Mouse (Mus musculus): ENCODE results near the gene Traf1. TPM values are rescaled to one million over a fixed set of nuclear protein-coding genes. Genes with fewer than 3 reads are reported as not detected.
A peak's percentile ranks its signal among the peaks of the same experiment; 100 is the strongest.

The Traf1 gene
- polyA plus RNA-seq, 1 experiment from 2014 or later: 0.13 TPM

GRCm38 (mm10) chr2:34963371-34963956 lies 1.9 kb upstream of the Traf1 start:
- no peak for ATAC-seq (ENCODE audit: low read depth)
- Histone ChIP-seq H3K27me3 (ENCODE audit: control insufficient read depth, insufficient read depth, low read depth, low read length) (peaks cover 6% of the 10 kb centered on the region; the same call in 1 of the 2 replicates), H3K4me2 (ENCODE audit: low read depth, low read length) (no peak overlapping the region), H3K36me3 (ENCODE audit: control insufficient read depth, insufficient read depth) (no peaks in the 10 kb centered on the region), H3K27ac (ENCODE audit: low read length) (no peak overlapping the region), H3K4me1 (ENCODE audit: control insufficient read depth, low read depth, low read length) (peaks cover 3% of the 10 kb centered on the region), H3K9me3 (replicated peaks; ENCODE audit: control insufficient read depth, low read length) (no peaks in the 10 kb centered on the region), H3K9ac (ENCODE audit: low read depth, low read length) (no peak overlapping the region), H3K4me3 (ENCODE audit: low read depth, low read length) (no peak overlapping the region)
- WGBS (ENCODE audit: insufficient replicate concordance): 57% methylated on average over 13 of the region's 13 CpGs

GRCm38 (mm10) chr2:34962893-34963292 lies 1.3 kb upstream of the Traf1 start:
- Histone ChIP-seq H3K9ac (ENCODE audit: low read depth, low read length) (no peak overlapping the region), H3K4me1 (ENCODE audit: control insufficient read depth, low read depth, low read length) (peaks cover 3% of the 10 kb centered on the region), H3K36me3 (ENCODE audit: control insufficient read depth, insufficient read depth) (no peaks in the 10 kb centered on the region), H3K27ac (ENCODE audit: low read length) (no peak overlapping the region), H3K4me3 (ENCODE audit: low read depth, low read length) (no peak overlapping the region), H3K4me2 (ENCODE audit: low read depth, low read length) (no peak overlapping the region), H3K9me3 (replicated peaks; ENCODE audit: control insufficient read depth, low read length) (no peaks in the 10 kb centered on the region), H3K27me3 (ENCODE audit: control insufficient read depth, insufficient read depth, low read depth, low read length) (peaks cover 6% of the 10 kb centered on the region; the same call in 1 of the 2 replicates)
- ATAC-seq (ENCODE audit: low read depth): no peak
- 55% methylated on average over 9 of the region's 9 CpGs for WGBS (ENCODE audit: insufficient replicate concordance)

DNA sequence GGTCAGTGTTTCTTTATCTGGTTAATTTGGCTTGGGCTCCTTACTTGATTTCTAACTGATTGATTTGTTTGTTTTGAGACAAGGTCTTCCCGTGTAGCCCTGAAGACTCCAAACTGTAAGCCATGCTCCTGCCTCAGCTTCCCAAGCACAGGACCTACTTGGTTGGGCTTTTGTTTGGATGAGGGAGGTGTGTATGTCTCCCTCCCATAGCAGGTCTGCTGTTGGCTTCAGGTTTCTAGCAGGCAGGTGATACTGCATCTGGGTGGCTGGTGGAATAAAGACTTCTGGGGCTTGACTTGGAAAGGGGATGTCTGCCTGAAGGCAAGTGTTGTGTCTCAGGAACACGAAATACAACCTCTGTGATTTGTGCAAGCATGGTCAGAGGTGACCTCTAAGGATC lies 639 bp upstream of the Traf1 start:
- no peak overlapping the region for H3K27ac ChIP-seq (ENCODE audit: low read length)
- peaks cover 6% of the 10 kb centered on the region; the same call in 1 of the 2 replicates for H3K27me3 ChIP-seq (ENCODE audit: control insufficient read depth, insufficient read depth, low read depth, low read length)
- peaks cover 3% of the 10 kb centered on the region for H3K4me1 ChIP-seq (ENCODE audit: control insufficient read depth, low read depth, low read length)
- WGBS (ENCODE audit: insufficient replicate concordance): 56% methylated on average over 2 of the region's 2 CpGs
- H3K36me3 ChIP-seq (ENCODE audit: control insufficient read depth, insufficient read depth): no peaks in the 10 kb centered on the region
- no peak overlapping the region for H3K9ac ChIP-seq (ENCODE audit: low read depth, low read length)
- ATAC-seq (ENCODE audit: low read depth): no peak
- H3K9me3 ChIP-seq (replicated peaks; ENCODE audit: control insufficient read depth, low read length): no peaks in the 10 kb centered on the region
- no peak overlapping the region for H3K4me3 ChIP-seq (ENCODE audit: low read depth, low read length)
- no peak overlapping the region for H3K4me2 ChIP-seq (ENCODE audit: low read depth, low read length)

GRCm38 (mm10) chr2:34960966-34961365 lies 606 bp downstream of the Traf1 start:
- peak overlapping the region; percentile 35; the same call in 1 of the 2 replicates for H3K4me2 ChIP-seq (ENCODE audit: low read depth, low read length)
- H3K36me3 ChIP-seq (ENCODE audit: control insufficient read depth, insufficient read depth): no peaks in the 10 kb centered on the region
- H3K27me3 ChIP-seq (ENCODE audit: control insufficient read depth, insufficient read depth, low read depth, low read length): peaks cover 6% of the 10 kb centered on the region; the same call in 1 of the 2 replicates
- WGBS (ENCODE audit: insufficient replicate concordance): 51% methylated on average over 6 of the region's 6 CpGs
- no peak for ATAC-seq (ENCODE audit: low read depth)
- no peak overlapping the region for H3K27ac ChIP-seq (ENCODE audit: low read length)
- no peaks in the 10 kb centered on the region for H3K9me3 ChIP-seq (replicated peaks; ENCODE audit: control insufficient read depth, low read length)
- H3K9ac ChIP-seq (ENCODE audit: low read depth, low read length): no peak overlapping the region
- peaks cover 3% of the 10 kb centered on the region for H3K4me1 ChIP-seq (ENCODE audit: control insufficient read depth, low read depth, low read length)
- peak overlapping the region; percentile 2; the same call in 1 of the 2 replicates for H3K4me3 ChIP-seq (ENCODE audit: low read depth, low read length)

DNA sequence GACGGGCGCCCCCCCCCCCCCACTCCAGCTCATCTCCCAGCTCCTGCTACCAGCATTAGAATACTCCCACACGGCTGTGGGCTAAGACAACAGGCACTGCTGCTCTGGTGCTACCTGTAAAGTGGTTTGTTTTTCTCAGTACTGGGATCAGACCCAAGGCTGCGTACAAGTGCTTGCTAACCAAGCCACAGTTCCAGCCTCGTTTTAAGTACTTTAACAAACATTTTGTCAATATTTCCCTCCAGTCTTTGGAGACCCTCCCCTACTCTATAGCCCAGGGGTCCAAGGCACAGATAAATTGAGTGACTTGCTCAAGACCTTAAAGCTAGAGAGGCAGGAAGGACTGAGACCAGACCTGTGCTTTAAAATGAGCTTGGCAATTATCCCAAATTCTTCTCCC lies 1.1 kb downstream of the Traf1 start:
- H3K9me3 ChIP-seq (replicated peaks; ENCODE audit: control insufficient read depth, low read length): no peaks in the 10 kb centered on the region
- ATAC-seq (ENCODE audit: low read depth): no peak
- peaks cover 6% of the 10 kb centered on the region; the same call in 1 of the 2 replicates for H3K27me3 ChIP-seq (ENCODE audit: control insufficient read depth, insufficient read depth, low read depth, low read length)
- H3K9ac ChIP-seq (ENCODE audit: low read depth, low read length): no peak overlapping the region
- H3K27ac ChIP-seq (ENCODE audit: low read length): no peak overlapping the region
- WGBS (ENCODE audit: insufficient replicate concordance): 53% methylated on average over 5 of the region's 5 CpGs
- H3K4me2 ChIP-seq (ENCODE audit: low read depth, low read length): no peak overlapping the region
- H3K4me3 ChIP-seq (ENCODE audit: low read depth, low read length): no peak overlapping the region
- peaks cover 2% of the 10 kb centered on the region for H3K4me1 ChIP-seq (ENCODE audit: control insufficient read depth, low read depth, low read length)
- no peaks in the 10 kb centered on the region for H3K36me3 ChIP-seq (ENCODE audit: control insufficient read depth, insufficient read depth)

DNA sequence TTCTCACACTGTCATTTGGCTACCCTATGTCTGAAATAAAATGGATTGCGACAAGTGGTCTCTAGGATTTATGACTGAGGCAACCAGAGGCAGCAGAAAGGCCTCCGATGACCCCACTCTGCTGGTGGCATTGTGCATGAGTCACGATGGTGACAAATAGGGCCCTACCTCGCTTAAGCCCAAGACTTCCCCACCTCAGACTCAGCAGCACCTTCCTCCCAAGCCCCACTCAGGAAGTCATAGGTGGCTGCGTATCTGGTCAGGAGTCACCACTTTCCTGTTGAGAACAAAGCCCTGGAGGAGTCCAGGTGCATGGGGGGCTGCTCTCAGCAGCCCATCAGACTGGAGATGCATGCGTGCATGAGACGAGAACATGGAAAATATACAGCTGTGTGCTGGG lies 3.0 kb downstream of the Traf1 start:
- no peak for ATAC-seq (ENCODE audit: low read depth)
- WGBS (ENCODE audit: insufficient replicate concordance): 46% methylated on average over 7 of the region's 7 CpGs
- Histone ChIP-seq H3K4me2 (ENCODE audit: low read depth, low read length) (no peak overlapping the region), H3K9ac (ENCODE audit: low read depth, low read length) (no peak overlapping the region), H3K4me1 (ENCODE audit: control insufficient read depth, low read depth, low read length) (no peaks in the 10 kb centered on the region), H3K27ac (ENCODE audit: low read length) (no peak overlapping the region), H3K27me3 (ENCODE audit: control insufficient read depth, insufficient read depth, low read depth, low read length) (peaks cover 6% of the 10 kb centered on the region; the same call in 1 of the 2 replicates), H3K36me3 (ENCODE audit: control insufficient read depth, insufficient read depth) (no peaks in the 10 kb centered on the region), H3K9me3 (replicated peaks; ENCODE audit: control insufficient read depth, low read length) (no peaks in the 10 kb centered on the region), H3K4me3 (ENCODE audit: low read depth, low read length) (no peak overlapping the region)

DNA sequence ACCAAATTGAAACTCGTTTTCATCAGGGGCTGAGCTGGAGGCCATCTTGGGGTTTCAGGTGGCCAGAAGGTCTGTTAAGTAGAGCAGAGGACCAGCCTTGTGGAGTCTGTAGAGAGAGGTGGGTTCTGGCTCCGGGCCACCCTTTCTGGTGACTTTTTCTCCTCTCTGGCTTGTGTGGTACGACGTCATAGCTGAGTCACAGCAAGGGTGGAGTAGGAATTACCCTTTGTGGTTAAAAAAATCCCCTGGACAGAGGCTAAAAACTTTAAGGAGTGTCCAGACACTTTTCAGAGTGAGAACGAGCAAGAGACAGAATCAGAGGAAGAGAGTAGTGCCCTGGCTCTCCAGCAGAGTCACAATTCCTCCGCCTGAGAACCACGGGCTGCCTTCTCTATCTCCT lies 3.5 kb downstream of the Traf1 start:
- Histone ChIP-seq H3K27ac (ENCODE audit: low read length) (no peak overlapping the region), H3K36me3 (ENCODE audit: control insufficient read depth, insufficient read depth) (no peaks in the 10 kb centered on the region), H3K4me3 (ENCODE audit: low read depth, low read length) (no peak overlapping the region), H3K4me2 (ENCODE audit: low read depth, low read length) (no peak overlapping the region), H3K27me3 (ENCODE audit: control insufficient read depth, insufficient read depth, low read depth, low read length) (peaks cover 6% of the 10 kb centered on the region; the same call in 1 of the 2 replicates), H3K4me1 (ENCODE audit: control insufficient read depth, low read depth, low read length) (no peaks in the 10 kb centered on the region), H3K9me3 (replicated peaks; ENCODE audit: control insufficient read depth, low read length) (no peaks in the 10 kb centered on the region), H3K9ac (ENCODE audit: low read depth, low read length) (no peak overlapping the region)
- no peak for ATAC-seq (ENCODE audit: low read depth)
- WGBS (ENCODE audit: insufficient replicate concordance): 45% methylated on average over 7 of the region's 7 CpGs

- 63% methylated on average over 1 of the region's 1 CpGs for WGBS (ENCODE audit: insufficient replicate concordance)
- no peak overlapping the region for H3K27ac ChIP-seq (ENCODE audit: low read length)
- H3K9me3 ChIP-seq (replicated peaks; ENCODE audit: control insufficient read depth, low read length): no peaks in the 10 kb centered on the region
- no peak overlapping the region for H3K9ac ChIP-seq (ENCODE audit: low read depth, low read length)
- no peaks in the 10 kb centered on the region for H3K4me1 ChIP-seq (ENCODE audit: control insufficient read depth, low read depth, low read length)
- H3K36me3 ChIP-seq (ENCODE audit: control insufficient read depth, insufficient read depth): no peaks in the 10 kb centered on the region
- no peak for ATAC-seq (ENCODE audit: low read depth)
- H3K4me2 ChIP-seq (ENCODE audit: low read depth, low read length): no peak overlapping the region
- H3K27me3 ChIP-seq (ENCODE audit: control insufficient read depth, insufficient read depth, low read depth, low read length): peaks cover 6% of the 10 kb centered on the region; the same call in 1 of the 2 replicates
- no peak overlapping the region for H3K4me3 ChIP-seq (ENCODE audit: low read depth, low read length)
Observed at GRCm38 (mm10) chr2:34957405-34957804, 4.2 kb downstream of the Traf1 start.

DNA sequence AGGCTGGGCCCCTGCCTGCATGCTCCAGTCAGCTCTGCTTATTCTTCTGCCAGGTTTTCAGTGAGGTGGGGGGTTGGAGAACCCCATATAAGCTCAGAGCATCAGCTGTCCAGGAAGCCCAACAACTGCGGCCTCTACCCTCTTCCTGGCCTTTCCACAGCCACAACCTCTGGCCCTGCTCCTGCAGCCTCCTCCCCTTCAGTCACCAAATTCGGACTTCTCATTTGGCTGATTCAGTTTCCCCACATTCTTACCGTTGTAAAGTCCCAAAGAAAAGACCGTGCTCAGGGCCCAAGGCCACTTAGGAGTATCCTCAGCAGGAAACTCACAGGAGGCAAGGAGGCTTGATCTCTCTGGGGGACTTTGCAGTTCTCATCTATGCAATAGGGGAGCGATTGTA lies 4.6 kb downstream of the Traf1 start:
- 36% methylated on average over 5 of the region's 5 CpGs for WGBS (ENCODE audit: insufficient replicate concordance)
- ATAC-seq (ENCODE audit: low read depth): no peak

More for the DNA sequence above, 4.6 kb downstream of the Traf1 start:
- Histone ChIP-seq H3K36me3 (ENCODE audit: control insufficient read depth, insufficient read depth) (no peaks in the 10 kb centered on the region), H3K9ac (ENCODE audit: low read depth, low read length) (no peak overlapping the region), H3K27me3 (ENCODE audit: control insufficient read depth, insufficient read depth, low read depth, low read length) (peaks cover 6% of the 10 kb centered on the region; the same call in 1 of the 2 replicates), H3K27ac (ENCODE audit: low read length) (no peak overlapping the region), H3K9me3 (replicated peaks; ENCODE audit: control insufficient read depth, low read length) (no peaks in the 10 kb centered on the region), H3K4me2 (ENCODE audit: low read depth, low read length) (no peak overlapping the region), H3K4me1 (ENCODE audit: control insufficient read depth, low read depth, low read length) (no peaks in the 10 kb centered on the region), H3K4me3 (ENCODE audit: low read depth, low read length) (no peak overlapping the region)
